Mouse (Mus musculus) cerebellum, adult 9-10 months (tissue): ENCODE results near the gene Olfr1111.
"Not testable (repeated sequence)": the region's sequence is repeated elsewhere in the genome, so short reads cannot be mapped to it uniquely, and the experiment has no call there.

ENCODE experiments used
- DNase-seq: peaks from one replicate; pipeline ENCODE4 v3.0.0; 2022

The Olfr1111 gene

GRCm38 (mm10) chr2:87152524-87152923 is at the start of gene Olfr1111:
Olfr1111 (minus strand) TSS chr2:87152624.
- no peak for DNase-seq

GRCm38 (mm10) chr2:87187498-87187897 is 35.1 kb upstream of the Olfr1111 start, which contains the start of gene Olfr1112:
Olfr1112 (plus strand) TSS chr2:87187798.
- DNase-seq = no peak

GRCm38 (mm10) chr2:87167731-87168130 is 15.3 kb upstream of the Olfr1111 start:
- DNase-seq = not testable (repeated sequence)

GRCm38 (mm10) chr2:87140200-87140599 is 12.2 kb downstream of the Olfr1111 start, which contains the start of gene Olfr1110:
Olfr1110 (minus strand) TSS chr2:87140300.
- DNase-seq = no peak

GRCm38 (mm10) chr2:87114467-87114866 is 38.0 kb downstream of the Olfr1111 start, which contains the start of gene Olfr259:
Olfr259 (minus strand) TSS chr2:87114567.
- DNase-seq = no peak
